Mouse (Mus musculus) heart, adult 2 months (tissue): ENCODE results near the gene Slc7a6.

Experiments used
- CTCF ChIP-seq: fragments of 200-600 bp; IDR thresholded peaks from 2 replicates; pipeline ENCODE4 v1.8.1; 2022; ENCODE audit warnings: antibody characterized with exemption, mild to moderate bottlenecking, moderate library complexity
- EP300 ChIP-seq: fragments of 200-500 bp; IDR thresholded peaks from 2 replicates; pipeline ENCODE4 v1.6.1; 2011; ENCODE audit warnings: low read depth, low read length, control low read depth; ENCODE audit not compliant: insufficient read depth
- POLR2A ChIP-seq: fragments of 200-500 bp; IDR thresholded peaks from 2 replicates; pipeline ENCODE4 v1.6.1; 2011; ENCODE audit warnings: mild to moderate bottlenecking, low read depth, low read length, control low read depth; ENCODE audit not compliant: insufficient read depth

DNA sequence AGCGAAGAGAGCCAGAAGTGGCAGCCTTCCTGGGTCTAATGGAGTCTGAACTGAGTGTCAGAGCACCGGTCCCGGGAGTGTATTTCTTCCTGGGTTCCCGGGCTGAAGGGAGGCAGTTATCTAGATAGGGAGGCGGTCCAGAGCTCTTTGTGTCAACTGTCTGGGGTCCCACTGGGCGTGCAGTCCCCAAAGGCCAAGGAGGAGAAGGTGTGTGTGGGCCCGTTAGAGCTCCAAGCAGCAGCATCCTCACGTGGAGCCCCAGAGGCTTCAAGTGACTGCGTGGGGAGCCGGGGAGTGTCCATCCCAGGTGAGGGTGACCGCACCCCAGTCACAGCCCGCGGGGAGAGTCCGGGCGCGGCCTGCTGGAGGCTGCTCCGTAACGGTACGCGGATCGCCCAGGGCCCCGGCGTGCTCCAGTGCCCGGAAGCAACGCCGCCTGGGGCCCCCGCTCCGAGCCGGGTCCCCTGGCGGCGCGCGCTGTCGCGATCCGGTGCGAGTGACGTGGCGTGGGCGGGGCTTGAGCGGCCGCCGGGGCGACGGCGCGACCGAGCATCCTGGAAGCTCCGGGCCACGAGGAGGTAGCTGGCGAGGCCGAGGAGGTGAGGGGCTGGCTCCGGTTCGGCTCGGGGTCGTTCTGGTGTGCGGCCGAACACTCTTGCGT lies at the start of gene Slc7a6:
- TF ChIP-seq CTCF: peak; percentile 48
- no peak for TF ChIP-seq EP300
- no peak; the same call in 1 of the 2 replicates for TF ChIP-seq POLR2A
